Mouse (Mus musculus) kidney, adult 11 months (tissue): Measurements from ENCODE around the gene Srm.

Source experiments
- DNase-seq: peaks from one replicate; pipeline ENCODE4 v3.0.0; 2022

Gene Srm

DNA sequence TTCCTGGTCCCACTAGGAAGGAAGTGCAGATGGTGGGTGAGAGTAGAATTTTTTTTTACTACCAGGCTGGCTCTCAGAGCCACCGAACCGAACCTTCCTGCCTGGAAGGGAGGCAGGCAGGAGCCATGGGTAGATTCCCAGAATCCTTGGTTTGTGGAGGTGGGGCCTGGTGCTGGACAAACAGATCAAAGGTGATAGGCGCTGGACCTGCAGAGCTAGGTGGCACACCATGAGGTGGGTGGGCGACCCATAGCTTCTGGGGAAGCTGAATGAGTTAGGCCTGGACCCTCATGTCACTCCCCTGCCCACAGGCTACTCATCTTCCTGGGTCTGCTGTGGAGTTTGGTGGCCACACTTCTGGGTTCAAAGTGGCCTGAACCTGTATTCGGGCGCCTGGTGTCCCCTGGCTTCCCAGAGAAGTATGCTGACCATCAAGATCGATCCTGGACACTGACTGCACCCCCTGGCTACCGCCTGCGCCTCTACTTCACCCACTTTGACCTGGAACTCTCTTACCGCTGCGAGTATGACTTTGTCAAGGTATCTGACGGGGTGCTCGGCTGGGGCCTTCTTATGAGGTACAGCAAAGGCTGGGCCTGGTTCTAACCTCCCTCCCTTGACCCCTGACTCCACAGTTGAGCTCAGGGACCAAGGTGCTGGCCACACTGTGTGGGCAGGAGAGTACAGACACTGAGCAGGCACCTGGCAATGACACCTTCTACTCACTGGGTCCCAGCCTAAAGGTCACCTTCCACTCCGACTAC, 11.2 kb downstream of the Srm start, which contains the start of gene Masp2:
Gene Masp2 (plus strand): TSS at position 198 of the 764 bp plus-strand sequence.
- no peak for DNase-seq

DNA sequence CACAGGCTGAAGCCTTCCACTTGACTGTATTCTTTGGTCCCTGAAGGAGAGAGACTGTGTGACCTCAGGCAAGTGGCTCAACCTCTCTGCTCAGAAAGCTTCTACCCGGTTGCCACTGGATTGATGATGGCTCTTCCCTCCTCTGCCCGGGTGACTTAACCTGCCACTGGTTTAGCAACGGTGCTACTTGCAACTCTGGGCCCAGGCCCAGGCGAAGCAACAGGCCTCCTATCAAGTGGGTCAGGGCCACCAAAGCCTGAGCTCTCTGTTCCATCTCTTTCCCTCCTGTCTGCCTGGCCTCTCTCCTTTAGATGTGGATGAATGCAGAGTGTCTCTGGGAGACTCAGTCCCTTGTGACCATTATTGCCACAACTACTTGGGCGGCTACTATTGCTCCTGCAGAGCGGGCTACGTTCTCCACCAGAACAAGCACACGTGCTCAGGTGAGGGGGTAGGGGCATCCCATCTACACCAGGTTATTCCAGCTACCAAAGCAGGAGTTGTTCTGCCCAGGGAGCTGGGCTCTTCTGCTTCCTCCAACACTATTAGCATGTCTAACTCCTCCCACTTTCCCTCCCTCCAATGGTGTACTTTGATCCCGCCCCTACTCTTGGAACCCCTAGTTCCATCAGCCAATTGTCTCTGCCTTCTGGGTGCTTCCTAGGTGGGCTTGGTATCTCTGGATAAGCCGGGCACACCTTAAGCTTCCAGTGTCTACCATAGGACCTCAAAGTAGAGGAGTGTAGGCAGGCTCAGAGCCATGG, 12.3 kb downstream of the Srm start:
- no peak for DNase-seq

DNA sequence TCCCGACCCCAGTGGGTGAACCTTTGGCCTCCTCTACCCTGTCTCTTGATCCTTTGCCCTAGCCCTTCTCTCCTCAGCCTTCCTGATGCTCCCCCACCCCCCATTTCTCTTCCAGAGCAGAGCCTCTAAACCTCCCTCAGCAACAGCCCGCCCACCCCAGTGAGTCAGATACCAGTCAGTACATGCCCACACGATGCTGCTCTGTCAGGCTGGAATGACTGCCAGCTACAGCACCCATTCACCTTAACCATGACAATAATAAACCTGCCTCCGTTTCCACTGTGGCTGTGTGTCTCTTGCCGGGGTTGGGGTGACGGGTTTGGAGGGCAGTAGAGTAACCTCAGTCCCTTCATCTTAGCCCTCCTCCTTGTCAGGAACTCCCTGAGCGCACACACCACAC, 12.8 kb downstream of the Srm start:
- DNase-seq = no peak

DNA sequence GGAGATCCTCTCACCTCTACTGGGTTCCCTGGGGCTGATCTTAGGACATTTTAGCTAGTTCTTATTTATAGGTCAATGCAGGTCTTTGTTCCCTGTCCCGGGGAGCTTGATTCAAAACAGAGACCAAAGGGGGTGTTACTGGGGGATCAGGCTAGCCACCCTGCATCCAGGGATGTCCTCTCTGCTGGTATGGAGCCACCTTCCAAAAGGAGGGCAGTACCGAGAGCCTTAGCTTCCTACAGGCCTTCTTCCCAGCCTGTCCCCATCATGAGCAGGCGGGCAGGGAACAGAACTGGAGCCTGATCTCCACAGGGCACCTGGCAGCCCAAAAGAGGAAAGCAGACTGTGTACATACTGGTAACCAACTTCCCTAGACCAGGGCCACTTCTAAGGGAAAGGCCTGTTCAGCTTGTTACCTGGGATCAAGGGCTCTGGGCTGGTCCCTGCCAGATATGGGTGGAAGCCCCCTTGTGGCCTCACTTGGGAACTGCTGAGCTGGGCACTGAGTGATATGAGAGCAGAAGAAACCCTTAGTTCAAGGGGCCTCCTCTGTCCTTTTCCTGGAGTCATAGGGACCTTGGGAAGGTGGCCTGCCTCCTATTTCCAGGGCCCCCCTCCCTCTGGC, 13.3 kb downstream of the Srm start:
- peak; percentile 52 for DNase-seq

- DNase-seq = peak; percentile 71
These were observed 16.5 kb downstream of the Srm start for GRCm38 (mm10) chr4:148607758-148608157.

DNA sequence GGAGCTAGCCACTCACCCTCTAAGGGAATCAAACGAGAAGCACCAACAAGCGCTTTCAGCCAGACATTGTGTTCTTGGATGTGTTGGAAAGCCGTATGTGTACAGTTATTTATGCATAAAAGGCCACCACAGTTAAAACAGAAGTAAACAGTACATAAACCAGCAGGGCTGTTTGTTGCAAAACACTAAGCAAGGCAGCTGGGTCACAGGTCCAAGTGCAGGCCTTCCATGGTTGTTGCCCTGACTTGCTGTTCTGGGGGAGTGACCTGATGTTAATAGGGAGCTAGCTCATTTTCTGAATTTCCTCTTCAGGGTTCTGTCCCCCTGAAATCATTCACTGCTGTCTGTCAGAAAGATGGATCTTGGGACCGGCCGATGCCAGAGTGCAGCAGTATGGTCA, 18.5 kb downstream of the Srm start:
- DNase-seq = no peak

DNA sequence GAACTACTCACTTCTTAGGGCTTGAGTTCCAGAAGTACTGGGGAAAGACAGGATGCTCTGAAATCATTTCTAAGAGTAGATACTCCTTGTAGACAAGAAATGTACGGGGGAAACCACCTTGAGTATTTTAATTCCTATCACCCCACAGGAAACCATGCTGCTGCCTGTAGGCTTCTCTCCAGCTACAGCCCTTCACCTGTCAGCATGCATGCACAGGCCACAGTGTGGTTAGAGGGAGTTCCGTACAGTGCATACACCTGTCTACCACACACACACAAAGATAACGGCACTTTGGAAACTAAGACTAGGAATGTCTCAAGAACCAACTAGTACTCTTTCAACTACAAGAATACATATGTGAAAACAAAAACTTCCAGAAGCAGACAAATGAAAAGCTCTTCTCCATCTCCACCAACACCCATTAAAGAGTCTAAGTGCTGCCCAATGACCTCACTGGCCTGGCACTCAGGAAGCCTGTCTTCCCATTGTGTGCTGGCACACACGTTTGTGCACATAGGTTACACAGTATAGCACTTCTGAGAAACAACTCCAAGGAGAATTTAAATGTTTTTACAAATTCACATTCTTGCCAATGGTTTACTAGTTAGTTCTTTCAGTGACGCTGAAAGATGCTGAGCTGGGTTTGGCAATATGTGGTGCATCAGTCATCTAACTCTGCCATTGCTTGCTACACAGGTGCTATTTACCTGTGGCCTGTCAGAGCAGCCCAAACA, 19.5 kb downstream of the Srm start:
- no peak for DNase-seq

DNA sequence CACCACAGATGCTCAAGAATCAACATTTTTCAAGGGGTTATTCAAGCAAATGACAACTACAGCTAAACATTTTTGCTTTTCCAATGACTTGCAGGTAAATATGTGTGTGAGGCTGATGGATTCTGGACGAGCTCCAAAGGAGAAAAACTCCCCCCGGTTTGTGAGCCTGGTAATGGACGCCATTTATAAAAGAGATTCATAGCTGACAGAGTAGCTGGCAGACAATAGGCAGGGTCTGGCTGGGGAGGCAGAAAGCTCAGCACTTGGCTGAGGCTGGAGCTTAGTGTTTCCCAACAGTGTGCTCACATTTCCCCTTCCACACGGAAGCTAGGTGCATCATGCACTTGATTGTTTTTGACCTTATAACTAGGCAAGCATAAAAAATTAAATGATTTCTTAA, 21.3 kb downstream of the Srm start:
- DNase-seq = no peak

DNA sequence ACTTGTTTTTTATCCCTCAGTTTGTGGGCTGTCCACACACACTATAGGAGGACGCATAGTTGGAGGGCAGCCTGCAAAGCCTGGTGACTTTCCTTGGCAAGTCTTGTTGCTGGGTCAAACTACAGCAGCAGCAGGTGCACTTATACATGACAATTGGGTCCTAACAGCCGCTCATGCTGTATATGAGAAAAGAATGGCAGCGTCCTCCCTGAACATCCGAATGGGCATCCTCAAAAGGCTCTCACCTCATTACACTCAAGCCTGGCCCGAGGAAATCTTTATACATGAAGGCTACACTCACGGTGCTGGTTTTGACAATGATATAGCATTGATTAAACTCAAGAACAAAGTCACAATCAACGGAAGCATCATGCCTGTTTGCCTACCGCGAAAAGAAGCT, 22.4 kb downstream of the Srm start:
- no peak for DNase-seq

DNA sequence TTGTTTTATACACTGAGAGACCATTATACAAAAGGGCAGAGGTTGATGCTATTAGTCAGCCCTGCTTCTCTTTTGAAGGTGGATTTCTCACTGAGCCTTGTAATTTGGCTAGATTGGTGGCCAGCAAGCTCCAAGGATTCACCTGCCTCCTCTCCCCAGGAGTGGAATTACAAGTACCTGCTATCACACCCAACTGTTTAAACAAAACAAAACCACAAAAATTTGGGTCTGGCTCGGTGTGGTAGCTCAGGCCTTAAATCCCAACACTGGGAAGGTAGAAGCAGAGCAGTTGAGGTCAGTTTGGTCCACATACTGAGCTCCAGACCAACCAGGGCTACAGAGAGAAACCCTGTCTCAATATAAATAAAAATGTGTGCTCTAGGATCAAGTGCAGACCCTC, 28.5 kb downstream of the Srm start:
- DNase-seq = no peak

DNA sequence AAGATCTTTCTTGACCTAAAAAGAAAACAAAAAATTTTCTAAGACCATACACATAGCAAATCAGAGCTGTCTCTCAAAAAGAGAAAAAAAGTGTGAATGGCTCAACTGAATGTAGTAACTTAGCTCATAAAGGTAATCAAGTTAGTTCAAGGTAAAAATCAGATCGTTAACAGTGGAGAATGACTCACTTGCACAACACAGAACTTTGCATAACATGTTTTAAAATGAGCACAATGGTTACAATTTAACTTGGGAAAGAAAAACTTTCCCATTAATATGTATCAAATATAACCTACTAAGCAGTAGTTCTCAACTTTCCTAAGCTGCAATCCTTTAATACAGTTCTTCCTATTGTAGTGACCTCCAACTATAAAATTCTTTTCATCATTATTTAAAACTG, 29.4 kb downstream of the Srm start:
- no peak for DNase-seq

DNA sequence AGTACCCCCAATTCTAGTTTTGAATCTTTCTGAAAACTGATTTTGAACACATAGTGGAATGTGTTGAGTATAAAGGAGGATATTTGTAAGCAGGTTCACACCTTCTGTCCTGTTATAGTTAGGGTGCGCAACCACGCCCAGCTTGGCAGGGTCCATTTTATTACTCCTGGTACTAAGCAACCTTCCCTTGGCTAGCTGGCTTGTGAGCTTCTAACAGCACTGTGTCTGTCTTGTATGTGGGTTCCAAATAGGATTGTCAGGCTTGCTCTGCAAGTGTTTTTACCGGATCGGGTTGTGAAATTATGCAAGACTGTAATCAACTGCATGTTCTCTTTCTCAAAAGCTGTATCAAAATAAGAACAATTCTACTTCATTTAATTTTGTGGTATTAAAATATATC, 31.2 kb downstream of the Srm start:
- no peak for DNase-seq

DNA sequence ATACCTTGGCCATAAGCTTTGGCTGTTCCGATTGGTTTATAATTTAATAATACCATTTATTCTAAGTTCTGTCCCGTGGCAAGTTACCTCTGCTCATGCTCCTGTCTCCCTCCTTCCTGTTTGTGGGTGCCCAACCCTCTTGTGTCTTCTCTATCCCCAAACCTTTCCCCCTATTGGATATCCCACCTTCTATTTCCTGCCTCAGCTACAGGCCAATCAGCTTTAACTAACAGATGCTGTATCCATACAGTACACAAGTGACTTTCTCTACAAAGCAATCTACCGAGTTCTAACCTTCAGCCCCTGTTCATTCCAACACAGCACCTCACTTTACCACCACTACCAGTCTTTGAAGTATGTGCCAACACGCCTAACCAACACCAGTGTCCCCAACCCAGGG, 32.3 kb downstream of the Srm start:
- no peak for DNase-seq

DNA sequence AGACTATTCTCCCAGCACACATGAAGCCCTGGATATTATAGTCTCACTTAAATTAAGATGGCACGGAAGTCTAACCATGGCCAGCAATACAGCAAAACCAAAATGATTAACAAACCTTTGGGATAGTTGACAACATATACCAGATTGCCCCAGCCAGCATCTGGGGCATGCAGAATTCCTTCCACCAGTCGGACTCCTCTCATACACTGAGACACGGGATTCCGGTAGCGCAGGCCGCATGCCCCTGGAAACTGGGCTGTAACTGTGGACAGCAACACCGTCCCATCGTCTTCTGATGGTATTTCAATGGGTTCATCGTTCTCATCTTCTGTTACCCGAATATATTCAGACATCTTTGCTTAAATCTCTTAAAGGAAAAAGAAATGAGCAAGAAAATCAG, 33.7 kb downstream of the Srm start:
- DNase-seq = no peak

GRCm38 (mm10) chr4:148625756-148626622, 34.7 kb downstream of the Srm start:
- no peak for DNase-seq

DNA sequence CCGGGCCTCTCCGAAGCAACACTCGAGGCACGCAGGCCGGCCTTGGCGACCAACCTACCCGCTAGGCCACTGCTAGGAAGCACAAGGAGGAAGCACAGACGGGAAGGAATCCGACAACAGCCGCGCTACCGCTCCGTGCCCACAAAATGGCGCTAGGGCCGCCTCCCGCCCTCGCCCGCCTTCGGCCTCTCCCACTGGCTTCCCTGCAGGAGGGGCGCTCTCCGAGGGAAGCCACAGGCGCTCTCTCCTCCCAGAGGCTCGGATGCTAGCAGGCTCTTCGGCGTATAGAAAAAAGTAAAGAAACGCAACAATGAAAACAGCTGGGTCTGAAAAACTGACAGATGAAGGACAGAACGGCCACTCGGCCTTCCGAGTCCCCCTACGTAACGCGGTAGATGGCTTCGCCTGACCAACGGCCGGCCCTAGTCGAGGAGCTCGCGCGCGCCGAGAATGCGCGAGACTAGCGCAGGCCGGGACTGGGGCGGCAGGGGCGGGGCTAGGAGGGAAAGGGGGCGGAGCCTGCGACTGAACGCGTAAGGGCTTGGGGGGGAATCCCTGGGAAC, 35.4 kb downstream of the Srm start, which contains the start of gene Tardbp:
Gene Tardbp (minus strand): TSS at position 397 of the 563 bp plus-strand sequence.
- DNase-seq = peak; percentile 93

- DNase-seq = no peak
These were observed 35.9 kb downstream of the Srm start for GRCm38 (mm10) chr4:148627246-148627645.

DNA sequence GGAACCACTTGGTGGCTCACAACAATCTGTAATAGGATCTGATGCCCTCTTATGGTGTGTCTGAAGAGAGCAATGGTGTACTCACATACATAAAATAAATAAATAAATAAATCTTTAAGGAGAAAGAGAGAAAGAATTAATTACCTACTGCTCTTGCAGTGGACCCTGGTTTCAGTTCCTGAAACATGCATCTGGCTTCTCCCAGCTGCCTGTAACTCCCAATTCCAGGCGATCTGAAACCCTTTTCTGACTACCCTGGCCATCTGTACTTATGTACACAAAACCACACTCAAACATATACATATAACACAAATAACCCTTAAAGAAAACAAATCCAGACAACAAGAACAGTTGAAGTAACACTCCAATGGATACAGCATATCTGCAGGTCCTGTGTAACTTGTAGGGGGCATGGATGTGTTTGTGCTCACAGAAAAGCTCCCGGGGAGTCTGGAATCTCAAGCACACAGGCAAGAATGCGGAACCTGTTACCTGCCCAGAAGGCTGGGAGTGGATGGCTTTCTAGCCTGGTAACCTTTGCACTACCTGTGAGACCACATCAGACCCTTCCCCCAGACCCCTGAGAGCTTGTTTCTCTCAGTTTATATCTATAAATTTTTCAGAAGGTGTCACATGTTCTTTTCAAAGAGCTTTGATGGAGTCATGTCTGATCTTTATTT, 40.9 kb downstream of the Srm start:
- peak; percentile 61 for DNase-seq

GRCm38 (mm10) chr4:148633395-148634061, 42.2 kb downstream of the Srm start:
- no peak for DNase-seq

DNA sequence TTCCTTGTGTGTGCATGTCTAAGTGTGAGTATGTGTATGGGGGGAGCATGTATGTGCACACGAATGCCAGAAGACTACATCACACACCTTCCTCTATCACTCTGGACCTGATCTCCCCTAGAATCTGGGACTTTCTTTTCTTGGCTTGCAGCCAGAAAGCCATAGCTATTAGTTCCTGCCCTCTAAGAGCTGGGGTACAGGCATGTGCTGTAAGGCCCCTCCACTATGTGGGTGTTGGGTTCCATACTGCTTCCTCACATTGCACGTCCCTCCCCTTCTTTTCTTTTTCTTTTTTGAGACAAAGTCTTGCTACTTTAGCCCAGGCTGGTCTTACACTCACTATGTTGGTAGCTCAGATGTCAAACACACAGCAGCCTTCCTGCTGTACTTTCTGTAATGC, 44.0 kb downstream of the Srm start:
- no peak for DNase-seq

DNA sequence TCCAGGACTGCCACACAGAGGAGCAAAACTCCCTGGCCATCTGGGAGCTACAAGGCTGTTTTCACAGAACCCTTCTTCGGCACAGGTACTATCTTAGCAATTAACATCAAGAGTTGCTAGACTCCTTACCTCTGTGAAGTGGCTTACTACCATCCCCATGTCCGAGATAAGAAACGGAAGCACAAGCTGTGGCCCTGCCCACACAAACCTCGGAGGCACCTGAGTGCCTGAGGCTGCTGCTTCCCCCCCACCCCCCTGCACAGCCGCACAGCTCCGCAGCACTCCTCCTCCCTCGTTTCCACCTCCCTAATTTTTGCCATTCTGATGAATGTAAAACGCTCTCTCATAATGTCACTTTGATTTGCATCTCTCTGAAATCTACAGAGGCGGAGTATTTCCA, 47.0 kb downstream of the Srm start:
- DNase-seq = no peak
